Mouse (Mus musculus) G1E (cell line): Measurements from ENCODE around the gene Smyd2.

Source experiments
- CTCF ChIP-seq: IDR thresholded peaks from 2 replicates; pipeline ENCODE4 v1.5.1; 2012; ENCODE audit warnings: low read depth, low read length, inconsistent platforms, mixed read lengths
- GATA1 ChIP-seq: IDR thresholded peaks from 2 replicates; pipeline ENCODE4 v1.6.1; 2012; ENCODE audit warnings: borderline replicate concordance, low read length, inconsistent platforms, mixed read lengths

GRCm38 (mm10) chr1:189849550-189849949 lies 72.6 kb downstream of the Smyd2 start:
- no peak for TF ChIP-seq CTCF
- no peak for TF ChIP-seq GATA1
